Mouse (Mus musculus) intestine, embryonic 15.5 days (tissue): ENCODE data around the gene Tet3. TPM values are rescaled to one million over a fixed set of nuclear protein-coding genes. Genes with fewer than 3 reads are reported as not detected.

Source experiments
- ATAC-seq: fragments of 200-750 bp; cut with Nextera tagmentation; 2 replicates; pipeline ENCODE4 v1.8.0; 2017; ENCODE audit warnings: moderate TSS enrichment, moderate library complexity
- H3K27ac ChIP-seq: fragments of 300-500 bp; sonication (generic); 2 replicates; pipeline ENCODE4 v1.5.1; 2015; ENCODE audit warnings: mild to moderate bottlenecking, inconsistent platforms
- H3K27me3 ChIP-seq: fragments of 300-500 bp; sonication (generic); replicated peaks from 2 replicates; pipeline ENCODE4 v1.6.1; 2015; ENCODE audit warnings: inconsistent platforms
- H3K36me3 ChIP-seq: fragments of 300-500 bp; sonication (generic); 2 replicates; pipeline ENCODE4 v1.6.1; 2015; ENCODE audit warnings: inconsistent platforms
- H3K4me1 ChIP-seq: fragments of 300-500 bp; sonication (generic); replicated peaks from 2 replicates; pipeline ENCODE4 v1.6.1; 2015; ENCODE audit warnings: inconsistent platforms
- H3K4me2 ChIP-seq: fragments of 300-500 bp; sonication (generic); replicated peaks from 2 replicates; pipeline ENCODE4 v1.6.1; 2015; ENCODE audit warnings: mild to moderate bottlenecking, inconsistent platforms
- H3K4me3 ChIP-seq: fragments of 300-500 bp; sonication (generic); replicated peaks from 2 replicates; pipeline ENCODE4 v1.5.1; 2015; ENCODE audit warnings: inconsistent platforms
- H3K9ac ChIP-seq: fragments of 300-500 bp; sonication (generic); 2 replicates; pipeline ENCODE4 v1.6.1; 2015; ENCODE audit warnings: inconsistent platforms
- H3K9me3 ChIP-seq: fragments of 300-500 bp; sonication (generic); 2 replicates; pipeline ENCODE4 v1.6.1; 2016; ENCODE audit warnings: inconsistent platforms
- WGBS: fragments of 180-500 bp; shearing (Covaris S2); methylation state at CpG from one replicate; pipeline ENCODE4 v1.1.7; 2015; 5-methylcytosine and 5-hydroxymethylcytosine counted together
- polyA plus RNA-seq: library from polyadenylated mRNA; unstranded; fragments of >200 nt; fragmentation: Nextera tagmentation; extraction: Ambion mirVana; gene quantifications from 2 replicates; pipeline ENCODE4 v1.2.1, GENCODE M21; 2015

The Tet3 gene
- polyA plus RNA-seq, 1 experiment from 2014 or later, result 41.8 TPM

GRCm38 (mm10) chr6:83473240-83473639 lies 14.4 kb upstream of the Tet3 start:
- no peaks in the 10 kb centered on the region for H3K9me3 ChIP-seq
- no peak overlapping the region for H3K4me2 ChIP-seq
- no peak overlapping the region for H3K4me3 ChIP-seq
- no peak overlapping the region for H3K27ac ChIP-seq
- H3K27me3 ChIP-seq, result no peaks in the 10 kb centered on the region
- no peak overlapping the region for H3K9ac ChIP-seq
- H3K4me1 ChIP-seq, result no peaks in the 10 kb centered on the region
- ATAC-seq, result no peak
- 76% methylated on average over 9 of the region's 9 CpGs for WGBS
- H3K36me3 ChIP-seq, result no peaks in the 10 kb centered on the region

DNA sequence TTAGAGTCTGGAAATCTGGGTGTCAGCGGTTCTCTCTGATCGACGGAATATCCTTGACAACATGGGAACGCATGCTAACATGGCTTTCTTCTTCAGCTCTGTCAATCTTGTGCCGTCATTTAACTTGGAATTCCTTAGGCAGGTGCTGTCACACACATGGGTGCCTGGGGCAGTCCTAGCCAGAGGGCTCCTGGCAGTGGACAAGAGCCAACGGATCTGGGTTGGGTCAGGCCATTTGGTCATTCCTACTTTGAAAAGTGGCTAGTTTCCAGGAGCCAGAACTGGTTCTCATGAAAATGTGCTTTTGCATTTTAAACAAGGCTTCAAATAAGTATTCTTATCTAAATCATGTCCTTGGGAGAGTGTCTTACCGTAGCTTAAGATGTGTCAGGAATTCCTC lies 12.9 kb upstream of the Tet3 start:
- WGBS, result 86% methylated on average over 7 of the region's 7 CpGs
- H3K4me2 ChIP-seq, result no peak overlapping the region
- H3K4me3 ChIP-seq, result no peak overlapping the region
- no peak overlapping the region for H3K27ac ChIP-seq
- H3K36me3 ChIP-seq, result no peaks in the 10 kb centered on the region
- H3K27me3 ChIP-seq, result no peaks in the 10 kb centered on the region
- ATAC-seq, result no peak
- no peak overlapping the region for H3K9ac ChIP-seq
- H3K9me3 ChIP-seq, result no peaks in the 10 kb centered on the region
- H3K4me1 ChIP-seq, result no peaks in the 10 kb centered on the region

- no peak overlapping the region for H3K9ac ChIP-seq
- H3K9me3 ChIP-seq, result no peaks in the 10 kb centered on the region
- no peak for ATAC-seq
- H3K4me3 ChIP-seq, result no peak overlapping the region
- H3K27me3 ChIP-seq, result no peaks in the 10 kb centered on the region
- H3K4me2 ChIP-seq, result no peak overlapping the region
- H3K27ac ChIP-seq, result no peak overlapping the region
- H3K4me1 ChIP-seq, result peaks cover 6% of the 10 kb centered on the region
- H3K36me3 ChIP-seq, result no peaks in the 10 kb centered on the region
These were observed 5.1 kb upstream of the Tet3 start for GRCm38 (mm10) chr6:83464011-83464410.

DNA sequence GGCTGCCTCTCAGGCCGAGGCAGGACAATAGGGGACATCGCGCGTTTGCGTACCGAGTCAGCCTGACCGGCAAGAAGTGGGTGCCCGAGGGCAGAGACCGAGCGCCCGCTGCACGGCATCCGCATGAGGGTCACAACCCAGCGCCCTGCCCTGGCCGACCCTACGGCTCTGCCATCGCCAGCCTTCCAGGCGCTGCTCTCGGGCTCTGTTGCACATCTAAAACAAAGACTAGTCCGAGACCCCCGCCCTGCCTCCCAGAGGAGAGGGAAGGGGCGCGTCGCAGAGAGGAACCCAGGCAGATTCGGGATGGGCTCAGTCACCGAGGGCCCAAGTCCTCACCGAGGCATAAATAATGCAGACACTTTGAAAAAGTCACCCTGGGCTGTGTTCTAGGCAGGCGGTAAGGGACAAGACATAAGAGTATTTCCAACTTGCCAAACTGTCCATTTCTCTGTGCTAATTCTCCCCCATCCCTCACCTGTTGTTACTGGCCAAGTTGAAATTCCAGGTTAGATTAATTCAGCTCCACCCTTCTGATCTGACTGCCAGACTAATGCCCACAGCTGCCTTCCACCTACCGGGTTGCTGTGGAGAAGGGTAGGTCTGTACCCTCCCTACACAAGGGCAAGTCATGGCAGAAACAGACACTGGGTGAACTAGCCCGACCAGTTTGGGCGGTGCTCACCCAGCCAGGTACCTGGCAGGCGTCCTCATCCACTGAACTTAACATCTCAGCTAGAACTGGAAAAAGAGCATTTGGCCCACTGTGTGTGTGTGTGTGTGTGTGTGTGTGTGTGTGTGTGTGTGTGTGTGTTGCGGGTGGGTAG lies 1.7 kb downstream of the Tet3 start:
- WGBS, result 6% methylated on average over 32 of the region's 33 CpGs
- Histone ChIP-seq H3K9ac (peak overlapping the region; percentile 88), H3K4me1 (peaks cover 43% of the 10 kb centered on the region), H3K36me3 (no peaks in the 10 kb centered on the region), H3K9me3 (no peaks in the 10 kb centered on the region), H3K27ac (peak overlapping the region; percentile 96), H3K27me3 (no peaks in the 10 kb centered on the region), H3K4me3 (peak overlapping the region; percentile 81), H3K4me2 (peak overlapping the region; percentile 76)
- peak; percentile 57 for ATAC-seq

- Histone ChIP-seq H3K27me3 (no peaks in the 10 kb centered on the region), H3K9ac (peak overlapping the region; percentile 88), H3K27ac (peak overlapping the region; percentile 96), H3K4me1 (peaks cover 52% of the 10 kb centered on the region), H3K36me3 (no peaks in the 10 kb centered on the region), H3K4me3 (peak overlapping the region; percentile 81), H3K4me2 (peak overlapping the region; percentile 76), H3K9me3 (no peaks in the 10 kb centered on the region)
- under 1% methylated on average over 77 of the region's 105 CpGs for WGBS
- peak; percentile 88 for ATAC-seq
These were observed 2.5 kb downstream of the Tet3 start for GRCm38 (mm10) chr6:83456131-83456983.

- Histone ChIP-seq H3K4me3 (peak overlapping the region; percentile 81), H3K9me3 (no peaks in the 10 kb centered on the region), H3K27me3 (no peaks in the 10 kb centered on the region), H3K36me3 (no peaks in the 10 kb centered on the region), H3K27ac (peak overlapping the region; percentile 96), H3K4me1 (peaks cover 60% of the 10 kb centered on the region), H3K9ac (peak overlapping the region; percentile 88), H3K4me2 (peak overlapping the region; percentile 76)
- under 1% methylated on average over 37 of the region's 41 CpGs for WGBS
- peak; percentile 34 for ATAC-seq
These were observed 3.4 kb downstream of the Tet3 start for GRCm38 (mm10) chr6:83455328-83456130.

DNA sequence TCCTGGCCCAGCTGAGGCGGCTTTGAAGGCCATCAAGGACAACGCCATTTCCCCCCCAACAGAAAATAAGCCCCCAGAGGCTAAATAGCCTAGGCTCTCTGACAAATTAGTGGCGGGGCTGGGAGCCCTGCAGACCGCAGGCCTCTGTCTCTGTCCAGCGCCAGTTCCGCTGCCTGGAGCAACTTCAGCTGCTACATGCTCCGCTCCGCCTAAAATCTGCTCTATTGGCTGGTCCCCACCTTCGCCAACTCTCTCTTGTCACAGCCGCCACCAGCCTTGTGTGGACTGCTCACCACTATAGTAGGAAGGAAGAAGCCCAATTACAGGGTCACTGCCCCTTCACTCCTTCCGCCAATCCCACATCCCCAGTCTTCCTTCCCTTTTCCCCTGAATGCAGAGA lies 5.2 kb downstream of the Tet3 start:
- Histone ChIP-seq H3K4me2 (peak overlapping the region; percentile 76), H3K36me3 (no peaks in the 10 kb centered on the region), H3K4me3 (peak overlapping the region; percentile 81), H3K9me3 (no peaks in the 10 kb centered on the region), H3K9ac (peak overlapping the region; percentile 3; the same call in 1 of the 2 replicates), H3K27me3 (no peaks in the 10 kb centered on the region), H3K27ac (no peak overlapping the region), H3K4me1 (peaks cover 71% of the 10 kb centered on the region)
- ATAC-seq, result no peak
- 32% methylated on average over 11 of the region's 11 CpGs for WGBS

DNA sequence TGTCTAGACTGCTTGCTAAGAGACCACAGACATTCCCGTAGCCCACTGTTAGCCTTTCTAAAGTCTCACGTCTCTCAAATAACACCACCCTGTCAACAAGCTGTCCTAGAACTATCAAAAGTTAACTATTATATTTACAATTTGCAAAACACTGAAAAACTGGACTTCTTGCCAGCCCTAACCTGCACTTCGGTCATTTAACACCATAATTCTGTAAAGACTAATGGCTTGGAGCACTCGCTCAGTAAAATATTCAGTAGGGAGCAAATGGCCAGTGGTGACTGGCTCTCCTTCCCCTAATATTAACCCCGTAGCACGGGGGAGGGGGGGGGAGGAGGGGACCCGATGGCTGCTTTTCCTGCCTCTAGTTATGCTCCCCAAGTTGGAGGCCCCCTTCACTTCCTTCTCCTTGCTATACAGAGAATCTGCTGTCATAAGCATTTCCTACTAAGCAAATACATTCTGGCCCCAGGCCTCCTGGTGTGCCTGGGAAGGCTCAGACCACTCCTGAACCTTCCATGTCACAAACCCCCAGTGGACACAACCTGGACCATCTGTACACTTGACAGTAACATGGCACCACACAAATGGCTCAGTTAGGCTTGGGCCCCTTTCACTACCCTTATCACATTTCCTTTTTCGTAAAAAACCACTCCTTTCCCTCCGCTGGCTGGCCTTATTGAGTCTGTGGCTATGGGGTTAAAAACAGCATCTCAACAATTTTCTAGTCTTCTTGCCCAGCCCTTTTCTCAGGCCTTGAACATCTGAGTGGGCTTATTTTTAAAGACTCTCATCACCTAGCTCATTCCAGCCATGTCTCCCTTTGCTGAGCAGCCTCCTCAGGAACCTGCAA lies 8.2 kb downstream of the Tet3 start:
- H3K9me3 ChIP-seq, result no peaks in the 10 kb centered on the region
- H3K27ac ChIP-seq, result peak overlapping the region; percentile 19
- no peak overlapping the region for H3K4me3 ChIP-seq
- 47% methylated on average over 9 of the region's 9 CpGs for WGBS
- H3K36me3 ChIP-seq, result no peaks in the 10 kb centered on the region
- no peak overlapping the region for H3K9ac ChIP-seq
- ATAC-seq, result no peak
- peaks cover 82% of the 10 kb centered on the region for H3K4me1 ChIP-seq
- H3K27me3 ChIP-seq, result no peaks in the 10 kb centered on the region
- H3K4me2 ChIP-seq, result peak overlapping the region; percentile 34

- Histone ChIP-seq H3K4me1 (peaks cover 77% of the 10 kb centered on the region), H3K4me2 (0 out of 2 replicates have a peak overlapping the region, but pooled peaks have one; percentile 3), H3K9me3 (no peaks in the 10 kb centered on the region), H3K27me3 (no peaks in the 10 kb centered on the region), H3K9ac (no peak overlapping the region), H3K27ac (peak overlapping the region; percentile 33; the same call in 1 of the 2 replicates), H3K4me3 (no peak overlapping the region), H3K36me3 (no peaks in the 10 kb centered on the region)
- 28% methylated on average over 3 of the region's 3 CpGs for WGBS
- ATAC-seq, result no peak
These were observed 9.4 kb downstream of the Tet3 start for GRCm38 (mm10) chr6:83449440-83449839.

DNA sequence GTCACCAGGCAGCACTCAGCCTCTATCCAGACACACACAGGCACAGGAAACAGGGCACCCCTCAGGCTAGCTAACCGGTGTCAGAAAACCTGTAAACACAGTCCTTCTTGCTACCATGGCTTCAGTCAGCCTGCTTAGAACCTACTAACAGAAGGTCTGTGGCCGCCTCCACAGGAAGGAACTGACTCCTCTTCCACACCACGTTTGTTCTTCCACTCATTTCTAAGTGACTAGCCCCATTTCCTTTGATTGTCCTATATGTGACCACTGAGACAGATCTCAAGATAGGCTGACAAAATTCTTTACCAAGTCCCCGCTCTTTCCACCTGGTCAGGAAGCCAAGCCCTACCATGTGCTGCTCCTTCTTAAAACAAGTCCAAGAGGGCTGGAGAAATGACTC lies 10.0 kb downstream of the Tet3 start:
- H3K4me2 ChIP-seq, result 0 out of 2 replicates have a peak overlapping the region, but pooled peaks have one; percentile 3
- 66% methylated on average over 4 of the region's 4 CpGs for WGBS
- no peaks in the 10 kb centered on the region for H3K9me3 ChIP-seq
- peak overlapping the region; percentile 33; the same call in 1 of the 2 replicates for H3K27ac ChIP-seq
- H3K36me3 ChIP-seq, result no peaks in the 10 kb centered on the region
- no peak for ATAC-seq
- no peaks in the 10 kb centered on the region for H3K27me3 ChIP-seq
- no peak overlapping the region for H3K9ac ChIP-seq
- no peak overlapping the region for H3K4me3 ChIP-seq
- H3K4me1 ChIP-seq, result peaks cover 77% of the 10 kb centered on the region

GRCm38 (mm10) chr6:83447031-83447430 lies 11.9 kb downstream of the Tet3 start:
- WGBS, result 63% methylated on average over 7 of the region's 7 CpGs
- H3K4me3 ChIP-seq, result no peak overlapping the region
- H3K27me3 ChIP-seq, result no peaks in the 10 kb centered on the region
- no peak for ATAC-seq
- H3K9me3 ChIP-seq, result no peaks in the 10 kb centered on the region
- H3K4me2 ChIP-seq, result no peak overlapping the region
- H3K27ac ChIP-seq, result no peak overlapping the region
- H3K36me3 ChIP-seq, result no peaks in the 10 kb centered on the region
- H3K4me1 ChIP-seq, result peaks cover 79% of the 10 kb centered on the region
- no peak overlapping the region for H3K9ac ChIP-seq
